Comparison of ENCODE assay signal across 9 mouse cellular contexts in the genomic region with DNA sequence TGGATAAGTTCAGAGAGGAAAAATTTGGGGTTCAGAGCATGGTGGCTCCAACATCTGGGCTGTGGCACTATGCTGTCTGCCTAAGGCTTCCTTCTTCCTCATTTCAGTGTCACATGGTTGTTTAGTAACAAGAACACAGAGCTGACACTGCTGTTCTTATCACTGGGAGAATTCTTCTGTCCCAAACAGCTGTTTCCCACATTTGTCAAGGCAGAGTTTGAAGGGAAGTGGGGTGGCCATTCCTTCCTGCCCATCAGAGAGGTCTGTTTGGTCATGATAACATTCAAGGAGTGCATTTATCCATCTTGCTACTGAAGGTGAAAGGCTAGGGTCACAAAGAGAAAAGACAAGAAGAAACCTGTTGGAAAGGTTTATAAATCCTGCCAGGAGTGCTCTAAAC.
DNase-seq lines count a peak whose midpoint lies in the region; ATAC-seq and TF ChIP-seq lines count a peak whose summit lies in the region.
"Had no signal": no experiment of that assay in that cellular context is flagged by ENCODE, and none has a peak within 500 bp of the region (broad histone marks: within the 10 kb centered on the region; RNA-seq: fewer than 3 reads in every experiment).

No protein-coding gene starts in this region.

- DNase-seq in adrenal gland, adult (ENCODE audit: inconsistent age in 2 of 2, low spot score in 1 of 2), result peak; percentile 24 to 67
- no peak for DNase-seq in adrenal gland, adult 18-20 months (ENCODE audit: low spot score in 2 of 2)
- peak; percentile 21 to 66 for DNase-seq in kidney, adult 8-10 months
- peak; percentile 29 for DNase-seq in lung, postnatal 14 days
- DNase-seq in urinary bladder, postnatal 36 days (ENCODE audit: low spot score in 2 of 2), result no peak
- no peak for DNase-seq in left cerebral cortex, adult 11 months (ENCODE audit: low spot score)
- no peak for DNase-seq in forebrain, embryonic 11.5 days (ENCODE audit: low spot score)

- H3K4me2 ChIP-seq in forebrain, embryonic 11.5 days (ENCODE audit: low read depth, low read length, severe bottlenecking), result no peak overlapping the region

- H3K27me3 ChIP-seq in forebrain, embryonic 11.5 days (ENCODE audit: control insufficient read depth, insufficient read depth, low read length), result no peaks in the 10 kb centered on the region

- H3K4me3 ChIP-seq in embryonic fibroblast, embryonic 13.5 days (ENCODE audit: insufficient read depth, low read length), result no peak overlapping the region
- no peak overlapping the region for H3K4me3 ChIP-seq in forebrain, embryonic 11.5 days (ENCODE audit: low read depth, low read length)
- H3K4me3 ChIP-seq: erythroblast, embryonic 14.5 days had no signal

- no peaks in the 10 kb centered on the region; the same call in 1 of the 2 replicates for H3K4me1 ChIP-seq in embryonic fibroblast, embryonic 13.5 days (ENCODE audit: control insufficient read depth, insufficient read depth, low read length)
- H3K4me1 ChIP-seq in forebrain, embryonic 11.5 days (replicated peaks; ENCODE audit: control insufficient read depth, insufficient read depth, low read length), result no peaks in the 10 kb centered on the region

- no peak for ATAC-seq in forebrain, embryonic 11.5 days (replicated peaks; ENCODE audit: low FRiP score)

- H3K9me3 ChIP-seq in forebrain, embryonic 11.5 days (ENCODE audit: control insufficient read depth, low read length), result no peaks in the 10 kb centered on the region

- H3K36me3 ChIP-seq in forebrain, embryonic 11.5 days (ENCODE audit: control insufficient read depth, insufficient read depth, low read length), result no peaks in the 10 kb centered on the region

- TF ChIP-seq POLR2A in embryonic fibroblast, embryonic 13.5 days (IDR thresholded peaks at IDR 0.05; ENCODE audit: low read depth, low read length), result no peak

- peak overlapping the region; percentile 19; the same call in 1 of the 2 replicates for H3K27ac ChIP-seq in embryonic fibroblast, embryonic 13.5 days (ENCODE audit: insufficient read depth, low read length)
- H3K27ac ChIP-seq in forebrain, embryonic 11.5 days (ENCODE audit: low read depth, low read length), result no peak overlapping the region

- no peak for TF ChIP-seq CTCF in embryonic fibroblast, embryonic 13.5 days (IDR thresholded peaks at IDR 0.05; ENCODE audit: borderline replicate concordance, insufficient read depth, low read length)

- no peak overlapping the region for H3K9ac ChIP-seq in forebrain, embryonic 11.5 days (ENCODE audit: low read length)

Comparison
In these comparisons a context has a peak if more than half of its experiments do, and no peak if none do; other contexts are left out.
1. DNase-seq: peak in adrenal gland, adult (2 of 2), kidney, adult 8-10 months (2 of 2) and lung, postnatal 14 days (single experiment); none in adrenal gland, adult 18-20 months (0 of 2), urinary bladder, postnatal 36 days (0 of 2), left cerebral cortex, adult 11 months (single experiment) and forebrain, embryonic 11.5 days (single experiment).